ENCODE assay signal across 10 mouse cellular contexts in the genomic region with DNA sequence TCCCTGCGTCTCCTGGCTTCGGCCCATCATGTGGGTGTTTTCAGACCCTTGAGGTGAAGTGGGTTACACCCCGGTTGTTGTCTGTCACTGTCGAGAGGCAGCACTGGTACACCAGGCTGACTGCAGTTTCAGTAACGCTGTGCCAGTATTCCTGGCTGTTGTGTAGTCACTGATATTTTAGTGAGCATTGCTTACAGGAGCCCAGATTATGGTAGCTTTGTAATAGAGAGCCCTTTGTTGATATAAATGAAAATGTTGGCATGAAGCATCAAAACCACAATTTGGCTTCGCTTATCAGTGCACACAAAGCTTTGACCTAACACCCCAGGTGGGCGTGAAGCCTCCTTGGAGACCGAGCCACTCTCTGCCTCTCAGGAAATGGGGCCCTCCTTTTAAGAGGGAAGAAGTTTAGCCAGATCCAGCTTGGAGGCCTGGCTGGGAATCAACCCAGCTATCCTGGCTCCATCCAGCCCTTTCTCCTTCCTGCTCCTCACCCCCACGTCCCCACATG.
DNase-seq lines count a peak whose midpoint lies in the region; ATAC-seq and TF ChIP-seq lines count a peak whose summit lies in the region.
"Had no signal": no experiment of that assay in that cellular context is flagged by ENCODE, and none has a peak within 500 bp of the region (broad histone marks: within the 10 kb centered on the region; RNA-seq: fewer than 3 reads in every experiment).

No protein-coding gene starts in this region.

- H3K79me2 ChIP-seq in heart, adult 2 months (replicated peaks; ENCODE audit: control insufficient read depth, insufficient read depth, low read length) = no peaks in the 10 kb centered on the region

- peak overlapping the region; percentile 38 for H3K27ac ChIP-seq in heart, adult 2 months
- 0 out of 2 replicates have a peak overlapping the region, but pooled peaks have one; percentile 33 for H3K27ac ChIP-seq in limb, embryonic 14.5 days (replicated peaks; ENCODE audit: low read depth, low read length)

- DNase-seq in urinary bladder, postnatal 14 days (ENCODE audit: low spot score) = peak; percentile 11
- no peak for DNase-seq in urinary bladder, adult 2 months (ENCODE audit: low spot score)
- peak; percentile 60 for DNase-seq in heart, adult 2 months
- peak; percentile 21 for DNase-seq in limb, embryonic 14.5 days (ENCODE audit: low spot score)
- DNase-seq in cerebellum, postnatal 4 days (ENCODE audit: low spot score in 2 of 2) = no peak
- DNase-seq in cerebellum, postnatal 36 days = no peak
- DNase-seq in T-cell, adult 2 months (ENCODE audit: low spot score) = no peak
- DNase-seq: cerebellum, adult 11 months; forebrain, postnatal 0 days; thymus, postnatal 25 days had no signal

- H3K4me1 ChIP-seq in heart, adult 2 months (ENCODE audit: control insufficient read depth, insufficient read depth, low read length) = peaks cover 25% of the 10 kb centered on the region
- H3K4me1 ChIP-seq in limb, embryonic 14.5 days (ENCODE audit: control insufficient read depth, insufficient read depth, low read length) = peaks cover 26% of the 10 kb centered on the region

- no peak overlapping the region for H3K4me2 ChIP-seq in limb, embryonic 14.5 days (replicated peaks; ENCODE audit: low read depth, low read length, severe bottlenecking)

- no peak for TF ChIP-seq CTCF in heart, adult 2 months (IDR thresholded peaks at IDR 0.05)

- H3K9me3 ChIP-seq in limb, embryonic 14.5 days (ENCODE audit: control insufficient read depth, low read length) = no peaks in the 10 kb centered on the region

- no peak for ATAC-seq in limb, embryonic 14.5 days (ENCODE audit: low FRiP score, low read depth)
- ATAC-seq: forebrain, postnatal 0 days had no signal

- no peaks in the 10 kb centered on the region for H3K36me3 ChIP-seq in heart, adult 2 months (ENCODE audit: control insufficient read depth, insufficient read depth, low read length)
- H3K36me3 ChIP-seq in limb, embryonic 14.5 days (ENCODE audit: control insufficient read depth, insufficient read depth, low read length) = no peaks in the 10 kb centered on the region

- TF ChIP-seq POLR2A in heart, adult 2 months (IDR thresholded peaks at IDR 0.05; ENCODE audit: insufficient read depth, low read depth, low read length) = no peak
- no peak for TF ChIP-seq POLR2A in limb, embryonic 14.5 days (IDR thresholded peaks at IDR 0.05; ENCODE audit: borderline replicate concordance, extremely low read depth, insufficient read depth, insufficient read length)

- intact Hi-C loops in heart, adult 2 months (cut with DNase I) = no loop called here

- WGBS in heart, adult 2 months = 47% methylated on average over 9 of the region's 9 CpGs
- WGBS in limb, embryonic 14.5 days = 63% methylated on average over 9 of the region's 9 CpGs

- no peaks in the 10 kb centered on the region for H3K27me3 ChIP-seq in heart, adult 2 months (ENCODE audit: control insufficient read depth, insufficient read depth, low read length)
- no peaks in the 10 kb centered on the region for H3K27me3 ChIP-seq in limb, embryonic 14.5 days (ENCODE audit: control insufficient read depth, insufficient read depth, low read length)

- no peak overlapping the region for H3K4me3 ChIP-seq in heart, adult 2 months
- H3K4me3 ChIP-seq in limb, embryonic 14.5 days (replicated peaks; ENCODE audit: low read length) = no peak overlapping the region

- no peak for TF ChIP-seq EP300 in heart, adult 2 months (IDR thresholded peaks at IDR 0.05; ENCODE audit: insufficient read depth, low read depth, low read length)

- H3K9ac ChIP-seq in heart, adult 2 months (ENCODE audit: low read depth, low read length) = no peak overlapping the region
- H3K9ac ChIP-seq in limb, embryonic 14.5 days (ENCODE audit: low read depth, low read length, severe bottlenecking) = no peak overlapping the region; the same call in 1 of the 2 replicates
- H3K9ac ChIP-seq: forebrain, postnatal 0 days had no signal

Comparison
In these comparisons a context has a peak if more than half of its experiments do, and no peak if none do; other contexts are left out.
1. DNase-seq: peak in urinary bladder, postnatal 14 days (single experiment), heart, adult 2 months (2 of 2) and limb, embryonic 14.5 days (single experiment); none in urinary bladder, adult 2 months (single experiment), cerebellum, postnatal 4 days (0 of 2), cerebellum, postnatal 36 days (0 of 2) and T-cell, adult 2 months (single experiment).